Mouse (Mus musculus) lung, postnatal 0 days (tissue): ENCODE measurements around the gene Prss42.

Experiments used
- CTCF ChIP-seq: IDR thresholded peaks from 2 replicates; pipeline ENCODE4 v1.5.1; 2016; ENCODE audit warnings: antibody characterized with exemption, mild to moderate bottlenecking
- EP300 ChIP-seq: IDR thresholded peaks from 2 replicates; pipeline ENCODE4 v1.6.1; 2016; ENCODE audit warnings: antibody characterized with exemption, mild to moderate bottlenecking, control low read depth

DNA sequence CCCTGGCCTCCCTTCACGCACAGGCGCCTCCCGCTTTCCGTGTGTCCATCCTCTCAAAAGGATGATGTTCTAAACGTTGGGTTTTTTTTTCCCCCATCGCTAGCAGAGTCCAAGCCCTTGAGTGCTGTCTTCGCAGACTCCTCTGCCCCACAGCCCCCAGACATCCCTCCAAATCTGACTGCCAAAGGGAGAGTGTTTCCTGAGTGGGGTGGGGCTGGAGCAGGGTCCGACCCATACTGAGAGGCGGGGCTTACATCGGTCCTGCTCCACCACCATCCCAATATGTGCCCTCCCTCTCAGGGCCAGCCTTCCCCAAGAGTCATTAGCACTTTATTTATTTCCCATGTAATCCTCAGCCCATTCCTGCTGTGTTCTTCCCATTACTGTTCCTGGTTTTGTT lies 37.0 kb downstream of the Prss42 start:
- TF ChIP-seq CTCF (no peak), EP300 (no peak)
